Mouse (Mus musculus) small intestine, adult 2 months (tissue): Measurements from ENCODE around the gene 1700086D15Rik.

Experiments used
- CTCF ChIP-seq: fragments of 200-500 bp; IDR thresholded peaks from 2 replicates; pipeline ENCODE4 v1.5.1; 2012; ENCODE audit warnings: low read depth, mild to moderate bottlenecking, control low read depth, inconsistent platforms, low read length, moderate library complexity, mixed read lengths; ENCODE audit not compliant: insufficient replicate concordance, insufficient read length; ENCODE audit errors: extremely low read depth
- POLR2A ChIP-seq: fragments of 200-500 bp; IDR thresholded peaks from 2 replicates; pipeline ENCODE4 v1.6.1; 2012; ENCODE audit warnings: low read depth, mild to moderate bottlenecking, control low read depth, inconsistent platforms, low read length, moderate library complexity

DNA sequence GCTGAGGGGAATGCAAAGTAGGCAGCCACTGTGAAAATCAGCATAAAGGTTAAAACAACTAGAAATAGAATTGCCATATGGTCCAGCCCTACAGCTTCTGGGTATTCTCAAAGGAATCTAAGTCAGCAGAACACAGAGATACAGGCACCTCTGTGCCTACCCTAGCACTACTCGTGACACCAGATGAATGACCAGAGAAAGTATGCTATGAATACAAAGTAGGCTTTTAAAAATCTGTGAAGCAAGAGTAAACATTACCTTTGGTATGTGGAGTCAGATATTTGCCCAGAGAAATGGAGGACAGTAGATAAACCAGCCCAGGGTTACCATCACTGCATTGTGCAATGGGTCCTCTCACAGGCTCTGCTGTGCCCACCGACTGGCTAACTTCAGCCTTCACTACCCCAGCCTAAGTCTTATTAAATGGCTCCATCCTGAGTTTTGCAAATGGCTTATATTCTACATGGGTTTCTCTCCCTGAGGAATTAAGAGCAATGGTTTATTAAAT, 22.5 kb downstream of the 1700086D15Rik start:
- TF ChIP-seq CTCF (no peak), POLR2A (no peak)
